ENCODE assay signal across 10 mouse cellular contexts in genomic region chr17:83335183-83335584, GRCm38 (mm10). TPM values are rescaled to one million over a fixed set of nuclear protein-coding genes. Genes with fewer than 3 reads are reported as not detected.
DNase-seq lines count a peak whose midpoint lies in the region; ATAC-seq and TF ChIP-seq lines count a peak whose summit lies in the region.
"Had no signal": no experiment of that assay in that cellular context is flagged by ENCODE, and none has a peak within 500 bp of the region (broad histone marks: within the 10 kb centered on the region; RNA-seq: fewer than 3 reads in every experiment).

No protein-coding gene starts in this region.

- H3K36me3 ChIP-seq in neural tube, embryonic 12.5 days, result no peaks in the 10 kb centered on the region
- no peaks in the 10 kb centered on the region for H3K36me3 ChIP-seq in liver, embryonic 11.5 days (ENCODE audit: control insufficient read depth, insufficient read depth, low read length)

- H3K9me3 ChIP-seq in neural tube, embryonic 12.5 days, result no peaks in the 10 kb centered on the region
- H3K9me3 ChIP-seq in liver, embryonic 11.5 days (ENCODE audit: control insufficient read depth, low read length), result no peaks in the 10 kb centered on the region

- peak overlapping the region; percentile 61 for H3K4me3 ChIP-seq in gastrocnemius, adult 2 months
- no peak overlapping the region for H3K4me3 ChIP-seq in neural tube, embryonic 12.5 days
- H3K4me3 ChIP-seq in liver, embryonic 11.5 days (ENCODE audit: low read depth, low read length), result peak overlapping the region; percentile 20

- no peaks in the 10 kb centered on the region for H3K27me3 ChIP-seq in neural tube, embryonic 12.5 days (replicated peaks)
- H3K27me3 ChIP-seq in liver, embryonic 11.5 days (replicated peaks; ENCODE audit: control insufficient read depth, insufficient read depth, low read length), result no peaks in the 10 kb centered on the region
- H3K27me3 ChIP-seq: CH12.LX had no signal

- no peaks in the 10 kb centered on the region for H3K4me1 ChIP-seq in neural tube, embryonic 12.5 days
- H3K4me1 ChIP-seq in liver, embryonic 11.5 days (replicated peaks; ENCODE audit: control insufficient read depth, insufficient read depth, low read length), result no peaks in the 10 kb centered on the region

- H3K4me2 ChIP-seq in neural tube, embryonic 12.5 days (replicated peaks), result peak overlapping the region; percentile 42
- peak overlapping the region; percentile 51 for H3K4me2 ChIP-seq in liver, embryonic 11.5 days

- ATAC-seq in neural tube, embryonic 12.5 days (ENCODE audit: low FRiP score, low read depth), result no peak
- peak; percentile 64 for ATAC-seq in liver, embryonic 11.5 days (replicated peaks; ENCODE audit: low FRiP score)

- intact Hi-C loops in gastrocnemius, adult 2 months (cut with DNase I), result no loop called here
- intact Hi-C loops in gastrocnemius, postnatal 36 days (cut with DNase I), result no loop called here

- DNase-seq in gastrocnemius, adult 2 months, result no peak
- DNase-seq in gastrocnemius, postnatal 25 days, result no peak
- no peak for DNase-seq in neural tube, embryonic 10.5 days (ENCODE audit: extremely low spot score, low spot score)
- DNase-seq in liver, embryonic 11.5 days (ENCODE audit: low spot score), result no peak
- DNase-seq in yolk sac, embryonic 10.5 days (ENCODE audit: low spot score), result peak; percentile 32
- DNase-seq in frontal cortex, postnatal 14 days (ENCODE audit: low spot score in 2 of 2), result no peak
- DNase-seq in gastrocnemius, postnatal 36 days, result no peak
- DNase-seq: kidney, adult 9 months had no signal

- H3K27ac ChIP-seq in gastrocnemius, adult 2 months, result peak overlapping the region; percentile 73
- H3K27ac ChIP-seq in neural tube, embryonic 12.5 days, result no peak overlapping the region
- H3K27ac ChIP-seq in liver, embryonic 11.5 days (ENCODE audit: low read depth, low read length), result no peak overlapping the region

- H3K9ac ChIP-seq in neural tube, embryonic 12.5 days, result no peak overlapping the region
- H3K9ac ChIP-seq in liver, embryonic 11.5 days (ENCODE audit: low read depth, low read length), result no peak overlapping the region

- TF ChIP-seq CTCF in gastrocnemius, adult 2 months (IDR thresholded peaks at IDR 0.05), result no peak; the same call in 1 of the 2 replicates

- WGBS in neural tube, embryonic 12.5 days, result 50% methylated on average over 13 of the region's 13 CpGs
- WGBS in liver, embryonic 11.5 days, result 28% methylated on average over 13 of the region's 13 CpGs

RNA-seq across cellular contexts. Expression of gene Eml4, which starts 15.5 kb away (rescaled TPM):
- total RNA-seq in gastrocnemius, adult 2 months (2021), result 1 to 10 TPM; 1.8 to 2.6 TPM
- total RNA-seq in gastrocnemius, postnatal 25 days (2021), result 1 to 10 TPM; 2.0 to 2.5 TPM
- 47.5 and 52.6 TPM in 2 replicates for polyA plus RNA-seq in neural tube, embryonic 12.5 days (2016; fragmentation: Nextera tagmentation; extraction: Ambion mirVana)
- polyA plus RNA-seq in liver, embryonic 11.5 days (2014; fragmentation: Nextera tagmentation; extraction: Ambion mirVana), result 26.2 and 28.3 TPM in 2 replicates
- 1 to 10 TPM; 1.7 TPM for total RNA-seq in gastrocnemius, postnatal 36 days (2021)
